Mouse (Mus musculus) neural tube, embryonic 14.5 days (tissue): ENCODE data around the gene Slc1a4. TPM values are rescaled to one million over a fixed set of nuclear protein-coding genes. Genes with fewer than 3 reads are reported as not detected.

Experiments
- ATAC-seq: fragments of 200-750 bp; cut with Nextera tagmentation; 2 replicates; pipeline ENCODE4 v1.8.0; 2017; ENCODE audit warnings: low read depth, mild to moderate bottlenecking, moderate TSS enrichment, moderate library complexity
- H3K27ac ChIP-seq: fragments of 300-500 bp; sonication (generic); 2 replicates; pipeline ENCODE4 v1.5.1; 2014; ENCODE audit warnings: low read depth, mild to moderate bottlenecking, control low read depth, low read length, moderate library complexity, mixed read lengths
- H3K27me3 ChIP-seq: fragments of 300-500 bp; sonication (generic); 2 replicates; pipeline ENCODE4 v1.6.1; 2014; ENCODE audit warnings: low read length; ENCODE audit not compliant: control insufficient read depth, insufficient read depth
- H3K36me3 ChIP-seq: fragments of 300-500 bp; sonication (generic); 2 replicates; pipeline ENCODE4 v1.6.1; 2014; ENCODE audit warnings: low read length, mixed read lengths; ENCODE audit not compliant: control insufficient read depth, insufficient read depth
- H3K4me1 ChIP-seq: fragments of 300-500 bp; sonication (generic); 2 replicates; pipeline ENCODE4 v1.6.1; 2014; ENCODE audit warnings: low read length; ENCODE audit not compliant: control insufficient read depth, insufficient read depth
- H3K4me2 ChIP-seq: fragments of 300-500 bp; sonication (generic); 2 replicates; pipeline ENCODE4 v1.6.1; 2014; ENCODE audit warnings: mild to moderate bottlenecking, low read depth, low read length, control low read depth
- H3K4me3 ChIP-seq: fragments of 300-500 bp; sonication (generic); 2 replicates; pipeline ENCODE4 v1.5.1; 2014; ENCODE audit warnings: low read depth, low read length, control low read depth, mixed read lengths
- H3K9ac ChIP-seq: fragments of 300-500 bp; sonication (generic); replicated peaks from 2 replicates; pipeline ENCODE4 v1.6.1; 2014; ENCODE audit warnings: low read depth, mild to moderate bottlenecking, control low read depth, low read length, mixed read lengths
- H3K9me3 ChIP-seq: fragments of 300-500 bp; sonication (generic); 2 replicates; pipeline ENCODE4 v1.6.1; 2016; ENCODE audit warnings: low read length; ENCODE audit not compliant: control insufficient read depth
- WGBS: fragments of 180-500 bp; shearing (Covaris S2); extraction: QIAGEN DNeasy Blood & Tissue Kit; methylation state at CpG from one replicate; pipeline ENCODE4 v1.1.7; 2014; 5-methylcytosine and 5-hydroxymethylcytosine counted together
- polyA plus RNA-seq: library from polyadenylated mRNA; unstranded; fragments of >200 nt; fragmentation: Nextera tagmentation; extraction: Ambion mirVana; gene quantifications from 2 replicates; pipeline ENCODE4 v1.2.1, GENCODE M21; 2014

The Slc1a4 gene
- polyA plus RNA-seq, 1 experiment from 2014 or later = 56.9 TPM

DNA sequence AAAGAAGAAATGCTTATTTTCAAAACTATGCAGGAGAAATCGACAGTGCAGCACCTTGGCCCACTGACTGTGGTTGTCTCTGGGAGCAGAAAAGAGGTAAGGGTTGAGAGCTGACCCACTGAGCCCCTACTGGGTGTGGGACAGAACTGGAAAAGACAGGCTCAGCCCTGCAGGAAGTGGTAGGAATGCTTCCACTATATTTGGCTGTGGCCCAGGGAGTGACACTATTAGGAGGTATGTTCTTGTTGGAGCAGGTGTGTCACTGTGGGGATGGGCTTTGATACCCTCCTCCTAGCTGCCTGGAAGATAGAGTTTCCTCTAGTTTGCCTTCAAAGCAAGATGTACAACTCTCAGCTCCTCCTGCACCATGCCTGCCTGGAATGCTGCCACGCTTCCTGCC, 16.0 kb upstream of the Slc1a4 start:
- Histone ChIP-seq H3K36me3 (no peaks in the 10 kb centered on the region), H3K4me3 (no peak overlapping the region), H3K9me3 (no peaks in the 10 kb centered on the region), H3K9ac (no peak overlapping the region), H3K27ac (no peak overlapping the region), H3K4me2 (no peak overlapping the region), H3K4me1 (no peaks in the 10 kb centered on the region), H3K27me3 (no peaks in the 10 kb centered on the region)
- 88% methylated on average over 2 of the region's 2 CpGs for WGBS
- no peak for ATAC-seq

DNA sequence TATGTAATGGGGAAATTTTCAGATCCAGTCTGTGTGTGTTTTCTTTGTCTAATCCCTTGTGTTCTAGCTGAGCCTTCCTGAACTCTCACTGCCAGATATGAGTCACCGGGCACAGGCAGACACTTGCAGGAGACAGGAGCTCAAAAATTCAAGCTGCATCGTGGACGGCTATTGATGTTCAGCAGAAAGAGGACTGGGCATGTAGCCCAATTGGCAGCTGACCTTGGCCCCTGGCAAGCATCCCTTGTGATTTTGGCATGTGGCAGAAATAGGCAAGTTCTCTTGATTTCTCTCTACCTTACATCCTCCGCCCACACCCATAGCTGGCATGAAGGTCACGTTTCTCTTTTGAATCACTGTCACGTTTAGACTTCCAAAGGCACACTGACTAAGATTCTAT, 15.0 kb upstream of the Slc1a4 start:
- Histone ChIP-seq H3K27me3 (no peaks in the 10 kb centered on the region), H3K9me3 (no peaks in the 10 kb centered on the region), H3K4me3 (no peak overlapping the region), H3K27ac (no peak overlapping the region), H3K36me3 (no peaks in the 10 kb centered on the region), H3K4me1 (no peaks in the 10 kb centered on the region), H3K9ac (no peak overlapping the region), H3K4me2 (no peak overlapping the region)
- no peak for ATAC-seq
- 71% methylated on average over 6 of the region's 6 CpGs for WGBS

DNA sequence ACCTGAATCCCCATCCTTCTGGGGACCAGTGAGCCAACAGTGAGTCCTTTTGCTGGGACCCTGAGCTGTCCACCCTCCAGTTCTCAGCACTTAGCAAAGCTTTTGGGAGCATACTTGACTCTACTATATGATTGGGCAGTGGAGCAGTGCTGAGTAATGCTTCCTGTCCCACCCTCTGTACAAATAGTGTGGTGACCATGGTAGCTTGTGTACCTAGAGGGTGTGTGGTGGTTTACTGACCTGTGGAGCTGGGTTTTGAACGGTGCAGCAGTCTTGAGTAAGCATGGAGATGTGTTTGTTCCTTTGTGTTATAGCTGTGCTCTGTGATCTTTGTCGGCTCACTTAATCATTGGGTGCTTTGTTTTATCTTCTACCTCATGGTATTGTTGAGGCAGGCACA, 13.9 kb upstream of the Slc1a4 start:
- 80% methylated on average over 2 of the region's 2 CpGs for WGBS
- no peak overlapping the region for H3K27ac ChIP-seq
- no peak for ATAC-seq
- H3K4me3 ChIP-seq = no peak overlapping the region
- no peak overlapping the region for H3K4me2 ChIP-seq
- no peak overlapping the region for H3K9ac ChIP-seq
- H3K9me3 ChIP-seq = no peaks in the 10 kb centered on the region
- H3K4me1 ChIP-seq = no peaks in the 10 kb centered on the region
- no peaks in the 10 kb centered on the region for H3K36me3 ChIP-seq
- no peaks in the 10 kb centered on the region for H3K27me3 ChIP-seq

DNA sequence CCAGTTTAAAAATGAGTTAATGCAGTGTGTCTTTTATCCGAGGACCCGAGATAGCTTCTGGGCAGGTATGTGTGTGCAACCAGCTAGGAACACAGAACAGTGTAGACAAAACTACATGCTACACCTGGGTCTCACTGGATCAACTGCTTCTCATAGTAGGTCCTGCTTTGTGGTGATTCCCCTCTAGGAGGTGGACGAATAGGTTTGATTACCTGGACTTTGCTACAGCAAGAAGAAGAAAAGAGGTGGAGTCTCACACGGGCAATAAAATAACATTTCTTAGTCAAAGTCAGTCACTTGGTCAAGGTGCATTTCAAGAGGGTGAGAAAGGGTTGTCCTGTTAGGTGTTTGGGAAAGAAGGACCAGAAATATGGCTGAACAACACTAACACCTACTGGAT, 11.4 kb upstream of the Slc1a4 start:
- no peak overlapping the region for H3K27ac ChIP-seq
- no peak overlapping the region for H3K4me3 ChIP-seq
- H3K36me3 ChIP-seq = no peaks in the 10 kb centered on the region
- H3K9ac ChIP-seq = no peak overlapping the region
- no peaks in the 10 kb centered on the region for H3K4me1 ChIP-seq
- WGBS = 89% methylated on average over 4 of the region's 4 CpGs
- no peaks in the 10 kb centered on the region for H3K27me3 ChIP-seq
- no peak overlapping the region for H3K4me2 ChIP-seq
- ATAC-seq = no peak
- no peaks in the 10 kb centered on the region for H3K9me3 ChIP-seq

DNA sequence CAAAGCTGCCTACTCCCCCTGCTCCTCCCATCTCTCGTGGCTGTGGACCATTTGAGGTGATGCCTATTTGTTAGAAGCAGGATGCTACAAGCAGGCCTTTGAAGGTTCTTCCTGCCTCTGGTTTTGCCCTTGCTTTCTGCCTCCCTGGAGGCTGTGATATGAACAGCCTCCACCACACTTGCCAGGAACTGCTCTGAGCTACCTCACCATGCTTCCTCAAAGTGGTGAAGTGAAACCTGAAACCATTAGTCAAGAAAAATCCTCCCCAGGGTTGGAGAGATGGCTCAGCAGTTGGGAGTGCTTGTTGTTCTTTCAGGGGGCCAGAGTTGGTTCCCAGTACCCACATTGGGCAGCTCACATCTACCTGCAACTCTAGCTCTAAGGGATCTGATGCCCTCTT, 9.1 kb upstream of the Slc1a4 start:
- no peaks in the 10 kb centered on the region for H3K9me3 ChIP-seq
- H3K27me3 ChIP-seq = no peaks in the 10 kb centered on the region
- WGBS = 75% methylated on average over 1 of the region's 1 CpGs
- H3K9ac ChIP-seq = no peak overlapping the region
- no peaks in the 10 kb centered on the region for H3K36me3 ChIP-seq
- H3K4me2 ChIP-seq = no peak overlapping the region
- no peak overlapping the region for H3K4me3 ChIP-seq
- no peaks in the 10 kb centered on the region for H3K4me1 ChIP-seq
- no peak overlapping the region for H3K27ac ChIP-seq
- ATAC-seq = no peak

DNA sequence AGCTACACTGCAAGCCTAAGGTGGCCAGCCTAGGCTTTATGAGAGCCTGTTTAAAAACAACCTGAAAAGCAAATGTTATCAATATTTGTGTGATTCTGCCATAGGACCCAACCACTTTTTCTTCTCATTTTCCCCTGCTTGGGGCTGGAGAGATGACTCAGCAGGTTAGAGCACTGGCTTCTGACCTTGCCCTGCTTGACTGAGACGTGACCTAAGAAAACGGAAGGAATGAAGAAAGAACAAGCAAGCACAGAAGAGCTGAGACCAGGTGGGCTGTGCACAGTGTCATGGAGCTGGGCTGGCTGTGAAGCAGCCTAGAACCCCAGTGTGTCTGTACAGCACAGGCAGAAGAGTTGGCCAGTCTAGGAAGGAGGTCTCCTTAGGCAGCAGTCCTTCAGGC, 6.2 kb upstream of the Slc1a4 start:
- H3K27ac ChIP-seq = no peak overlapping the region

DNA sequence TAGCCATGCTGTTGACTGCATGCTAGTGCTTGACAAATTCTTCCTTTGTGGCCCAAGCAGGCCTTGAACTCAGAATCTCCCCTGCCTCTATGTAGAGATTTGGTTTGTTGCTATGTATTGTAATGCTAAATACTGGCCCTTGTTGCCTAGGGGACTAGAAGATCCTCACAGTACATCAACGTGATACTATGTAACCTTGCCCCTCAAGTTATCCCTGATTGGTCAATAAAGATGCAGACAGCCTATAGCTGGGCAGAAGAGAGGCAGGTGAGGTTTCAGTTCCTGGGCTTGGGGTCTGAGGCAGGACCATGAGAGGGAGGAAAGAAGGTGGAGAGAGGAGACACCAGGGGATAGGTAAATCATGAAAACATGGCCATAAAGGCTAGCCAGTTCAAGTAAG, 1.8 kb upstream of the Slc1a4 start:
- H3K27ac ChIP-seq = no peak overlapping the region
- H3K4me2 ChIP-seq = no peak overlapping the region
- no peaks in the 10 kb centered on the region for H3K36me3 ChIP-seq
- no peaks in the 10 kb centered on the region for H3K9me3 ChIP-seq
- no peaks in the 10 kb centered on the region for H3K27me3 ChIP-seq
- peaks cover 7% of the 10 kb centered on the region for H3K4me1 ChIP-seq
- no peak for ATAC-seq
- 15% methylated on average over 1 of the region's 1 CpGs for WGBS
- no peak overlapping the region for H3K9ac ChIP-seq
- no peak overlapping the region for H3K4me3 ChIP-seq

More for the DNA sequence above, 6.2 kb upstream of the Slc1a4 start:
- WGBS = 80% methylated on average over 2 of the region's 2 CpGs
- Histone ChIP-seq H3K4me3 (no peak overlapping the region), H3K9me3 (no peaks in the 10 kb centered on the region), H3K9ac (no peak overlapping the region), H3K27me3 (no peaks in the 10 kb centered on the region), H3K4me1 (no peaks in the 10 kb centered on the region), H3K4me2 (no peak overlapping the region), H3K36me3 (no peaks in the 10 kb centered on the region)
- ATAC-seq = no peak

DNA sequence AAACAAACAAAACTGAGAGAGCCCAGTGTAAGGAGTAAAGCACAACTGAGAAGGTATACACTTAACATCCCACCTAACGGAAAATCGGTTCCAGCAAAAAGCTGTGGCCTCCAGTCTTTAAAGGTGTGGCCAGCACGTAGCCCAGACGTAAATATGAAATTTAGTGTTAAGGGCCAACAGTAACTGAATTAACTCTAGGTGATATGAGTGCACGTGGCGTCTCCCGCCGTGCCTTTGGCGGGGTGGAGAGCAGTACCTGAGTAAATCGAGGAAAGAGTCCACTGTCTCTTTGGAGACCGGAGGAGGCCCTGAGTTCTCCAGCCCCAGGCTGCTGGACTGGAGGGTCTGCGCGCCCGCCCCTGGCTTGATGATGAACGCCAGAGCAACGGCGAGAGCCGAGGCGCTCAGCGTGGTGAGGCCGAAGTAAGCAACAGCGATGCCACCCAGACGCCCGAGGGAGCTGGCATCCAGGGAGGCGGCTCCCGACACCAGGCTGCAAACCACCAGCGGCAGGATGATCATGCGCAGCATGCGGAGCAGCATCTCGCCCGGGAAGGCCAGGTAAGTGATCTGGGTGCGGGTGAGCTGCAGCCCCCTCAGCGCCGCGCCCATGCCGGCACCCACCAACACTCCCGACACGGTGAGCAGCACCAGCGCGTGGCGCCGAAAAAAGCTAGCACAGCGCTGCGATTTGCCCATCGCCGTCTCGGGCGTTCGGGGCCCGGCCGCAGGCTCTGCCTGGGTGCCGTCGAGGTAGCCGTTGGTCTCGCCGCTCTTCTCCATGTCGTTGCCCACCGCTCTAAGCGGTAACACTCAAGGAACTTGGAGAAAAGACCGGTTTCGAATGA, 599 bp downstream of the Slc1a4 start:
- Histone ChIP-seq H3K27me3 (no peaks in the 10 kb centered on the region), H3K9me3 (no peaks in the 10 kb centered on the region), H3K9ac (peak overlapping the region; percentile 81), H3K27ac (peak overlapping the region; percentile 91), H3K4me1 (peaks cover 7% of the 10 kb centered on the region), H3K4me2 (peak overlapping the region; percentile 76), H3K4me3 (peak overlapping the region; percentile 73), H3K36me3 (no peaks in the 10 kb centered on the region)
- WGBS = under 1% methylated on average over 61 of the region's 61 CpGs
- peak; percentile 36 for ATAC-seq

DNA sequence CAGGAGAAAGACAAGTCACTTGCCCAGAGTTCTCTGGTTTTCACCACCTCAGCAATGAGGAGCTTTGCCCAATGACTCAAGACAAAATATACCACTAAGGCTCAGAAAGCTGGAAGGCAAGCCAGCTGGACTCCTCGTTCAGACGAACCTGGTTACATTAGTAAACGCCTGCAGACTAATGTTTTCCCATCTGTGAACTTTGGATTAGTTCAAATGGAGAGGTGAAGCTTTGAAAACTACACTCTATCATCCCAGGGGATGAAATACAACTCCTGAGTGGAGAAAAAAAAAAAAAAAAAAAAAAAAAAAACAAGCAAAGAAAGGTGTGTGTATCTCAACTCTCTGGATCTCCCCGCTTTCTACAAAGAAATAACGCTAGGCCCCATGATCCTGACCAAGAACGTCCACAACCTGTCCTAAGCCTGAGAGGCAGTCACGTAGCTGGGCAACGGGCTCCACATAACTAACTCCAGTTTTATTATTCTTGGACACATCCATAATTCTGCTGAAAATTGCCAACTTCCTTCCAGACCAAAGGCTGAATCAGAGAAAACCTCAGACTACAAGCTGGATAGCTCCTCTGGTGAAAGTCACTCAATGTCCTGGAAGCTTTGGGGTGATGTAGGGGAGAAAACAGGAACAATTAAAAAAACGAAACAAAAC, 1.4 kb downstream of the Slc1a4 start:
- H3K27me3 ChIP-seq = no peaks in the 10 kb centered on the region
- 39% methylated on average over 9 of the region's 9 CpGs for WGBS
- peak overlapping the region; percentile 73 for H3K4me3 ChIP-seq
- H3K36me3 ChIP-seq = no peaks in the 10 kb centered on the region
- peak overlapping the region; percentile 76 for H3K4me2 ChIP-seq
- ATAC-seq = no peak
- H3K9ac ChIP-seq = peak overlapping the region; percentile 81
- no peak overlapping the region; the same call in 1 of the 2 replicates for H3K27ac ChIP-seq
- H3K9me3 ChIP-seq = no peaks in the 10 kb centered on the region
- peaks cover 7% of the 10 kb centered on the region for H3K4me1 ChIP-seq
